Mouse (Mus musculus) G1E (cell line): ENCODE measurements around the gene Six4. TPM values are rescaled to one million over a fixed set of nuclear protein-coding genes. Genes with fewer than 3 reads are reported as not detected.

Experiments
- ATAC-seq: 2 replicates; pipeline ENCODE4 v1.8.0; 2016; ENCODE audit warnings: mild to moderate bottlenecking; ENCODE audit not compliant: insufficient number of reproducible peaks, poor library complexity, low FRiP score, severe bottlenecking; ENCODE audit errors: extremely low read depth
- DNase-seq: peaks from one replicate; pipeline ENCODE4 v3.0.0; 2012; ENCODE audit warnings: low spot score
- H3K27me3 ChIP-seq: 2 replicates; pipeline ENCODE4 v1.6.1; 2012; ENCODE audit warnings: mild to moderate bottlenecking, low read length, inconsistent platforms; ENCODE audit not compliant: insufficient read depth
- H3K36me3 ChIP-seq: replicated peaks from 2 replicates; pipeline ENCODE3; 2012; ENCODE audit warnings: mild to moderate bottlenecking, inconsistent platforms
- H3K4me1 ChIP-seq: 2 replicates; pipeline ENCODE4 v1.6.1; 2012; ENCODE audit warnings: low read depth, low read length, inconsistent platforms, mixed read lengths; ENCODE audit not compliant: insufficient read depth
- H3K4me3 ChIP-seq: 2 replicates; pipeline ENCODE4 v1.5.1; 2012; ENCODE audit warnings: low read depth, mild to moderate bottlenecking, inconsistent platforms, low read length, moderate library complexity, mixed read lengths
- H3K9me3 ChIP-seq: replicated peaks from 2 replicates; pipeline ENCODE4 v1.6.1; 2012; ENCODE audit warnings: inconsistent platforms
- CTCF ChIP-seq: IDR thresholded peaks from 2 replicates; pipeline ENCODE4 v1.5.1; 2012; ENCODE audit warnings: low read depth, low read length, inconsistent platforms, mixed read lengths
- GATA1 ChIP-seq: IDR thresholded peaks from 2 replicates; pipeline ENCODE4 v1.6.1; 2012; ENCODE audit warnings: borderline replicate concordance, low read length, inconsistent platforms, mixed read lengths
- GATA2 ChIP-seq: IDR thresholded peaks from 2 replicates; pipeline ENCODE4 v1.6.1; 2012; ENCODE audit warnings: low read depth, low read length, inconsistent platforms, borderline replicate concordance
- POLR2AphosphoS5 ChIP-seq: IDR thresholded peaks from 2 replicates; pipeline ENCODE4 v1.6.1; 2012; ENCODE audit warnings: low read depth, low read length, inconsistent platforms; ENCODE audit not compliant: insufficient replicate concordance
- TAL1 ChIP-seq: conservative IDR thresholded peaks from 2 replicates; pipeline ENCODE4 v1.6.1; 2012; ENCODE audit warnings: low read depth, low read length, inconsistent platforms, mixed read lengths
- polyA plus RNA-seq: library from polyadenylated mRNA; stranded (reverse); fragments of >175 nt; gene quantifications from 2 replicates; pipeline ENCODE4 v1.2.3, GENCODE M21; 2012
- total RNA-seq, 2 experiments: library from RNA; stranded (forward) in 1 of 2; stranded (reverse) in 1 of 2; fragments of 200-1000 nt in 1 of 2; fragments of >200 nt in 1 of 2; fragmentation: Nextera tagmentation in 1 of 2; gene quantifications; 2 replicates each; pipeline ENCODE4 v1.2.3; 2014 to 2017

The Six4 gene
- total and polyA plus RNA-seq, 3 experiments, result 0.73 to 11.3 (median 3.2) TPM

- Histone ChIP-seq H3K36me3 (no peaks in the 10 kb centered on the region), H3K27me3 (peaks cover 78% of the 10 kb centered on the region)
- ATAC-seq, result no peak
Measured at GRCm38 (mm10) chr12:73052036-73052650, 61.1 kb downstream of the Six4 start.

GRCm38 (mm10) chr12:73050811-73051580 lies 62.3 kb downstream of the Six4 start:
- Histone ChIP-seq H3K4me1 (peaks cover 47% of the 10 kb centered on the region), H3K9me3 (peaks cover 9% of the 10 kb centered on the region), H3K36me3 (no peaks in the 10 kb centered on the region), H3K27me3 (peaks cover 86% of the 10 kb centered on the region), H3K4me3 (no peak overlapping the region)
- TF ChIP-seq CTCF, result no peak
- TF ChIP-seq POLR2AphosphoS5, result no peak
- TF ChIP-seq GATA1, result no peak
- TF ChIP-seq GATA2, result no peak
- no peak for TF ChIP-seq TAL1
- no peak for DNase-seq
- no peak for ATAC-seq

More at GRCm38 (mm10) chr12:73052036-73052650, 61.1 kb downstream of the Six4 start:
- TF ChIP-seq POLR2AphosphoS5 (no peak), GATA2 (no peak), CTCF (no peak), GATA1 (no peak), TAL1 (no peak)
- Histone ChIP-seq H3K9me3 (no peaks in the 10 kb centered on the region), H3K4me1 (peaks cover 37% of the 10 kb centered on the region), H3K4me3 (no peak overlapping the region)
- no peak for DNase-seq

- Histone ChIP-seq H3K4me3 (no peak overlapping the region), H3K36me3 (no peaks in the 10 kb centered on the region), H3K4me1 (peaks cover 51% of the 10 kb centered on the region), H3K9me3 (peaks cover 16% of the 10 kb centered on the region), H3K27me3 (peaks cover 89% of the 10 kb centered on the region)
- ATAC-seq (no peak), DNase-seq (no peak)
- TF ChIP-seq TAL1 (no peak), GATA1 (no peak), GATA2 (no peak), CTCF (no peak), POLR2AphosphoS5 (no peak)
Measured at GRCm38 (mm10) chr12:73050305-73050704, 63.0 kb downstream of the Six4 start.

Other genes starting within 250 kb of the Six4 start
- not detected in 2 replicates for gene Six6, start 173.6 kb downstream of the Six4 start, total RNA-seq (2014; fragmentation: Nextera tagmentation)
- gene Six6, start 173.6 kb downstream of the Six4 start, total RNA-seq (2017), result 0.06 and 0.16 TPM in 2 replicates
- not detected in 2 replicates for gene Six6, start 173.6 kb downstream of the Six4 start, polyA plus RNA-seq
- gene 4930447C04Rik, start 172.7 kb downstream of the Six4 start, total RNA-seq (2014; fragmentation: Nextera tagmentation), result not detected in 2 replicates
- gene 4930447C04Rik, start 172.7 kb downstream of the Six4 start, total RNA-seq (2017), result 0.29 and 0.66 TPM in 2 replicates
- gene 4930447C04Rik, start 172.7 kb downstream of the Six4 start, polyA plus RNA-seq, result not detected in 2 replicates
- 1.9 and 3.8 TPM in 2 replicates for gene Six1, start 59.6 kb downstream of the Six4 start, total RNA-seq (2014; fragmentation: Nextera tagmentation)
- gene Six1, start 59.6 kb downstream of the Six4 start, total RNA-seq (2017), result 2.0 and 2.9 TPM in 2 replicates
- gene Six1, start 59.6 kb downstream of the Six4 start, polyA plus RNA-seq, result 2.2 and 2.5 TPM in 2 replicates
- gene Mnat1, start 10.3 kb upstream of the Six4 start, total RNA-seq (2014; fragmentation: Nextera tagmentation), result 34.0 and 37.0 TPM in 2 replicates
- 69.8 and 70.7 TPM in 2 replicates for gene Mnat1, start 10.3 kb upstream of the Six4 start, total RNA-seq (2017)
- 4.8 and 5.1 TPM in 2 replicates for gene Mnat1, start 10.3 kb upstream of the Six4 start, polyA plus RNA-seq
- 64.1 and 74.6 TPM in 2 replicates for gene Trmt5, start 173.3 kb upstream of the Six4 start, total RNA-seq (2014; fragmentation: Nextera tagmentation)
- gene Trmt5, start 173.3 kb upstream of the Six4 start, total RNA-seq (2017), result 69.1 and 70.6 TPM in 2 replicates
- gene Trmt5, start 173.3 kb upstream of the Six4 start, polyA plus RNA-seq, result 2.1 and 2.3 TPM in 2 replicates
- 17.5 and 26.3 TPM in 2 replicates for gene Slc38a6, start 173.3 kb upstream of the Six4 start, total RNA-seq (2014; fragmentation: Nextera tagmentation)
- gene Slc38a6, start 173.3 kb upstream of the Six4 start, total RNA-seq (2017), result 12.5 and 14.9 TPM in 2 replicates
- gene Slc38a6, start 173.3 kb upstream of the Six4 start, polyA plus RNA-seq, result 2.7 TPM in 2 replicates